Mouse (Mus musculus): Measurements from ENCODE around the gene Olfr679.

DNA sequence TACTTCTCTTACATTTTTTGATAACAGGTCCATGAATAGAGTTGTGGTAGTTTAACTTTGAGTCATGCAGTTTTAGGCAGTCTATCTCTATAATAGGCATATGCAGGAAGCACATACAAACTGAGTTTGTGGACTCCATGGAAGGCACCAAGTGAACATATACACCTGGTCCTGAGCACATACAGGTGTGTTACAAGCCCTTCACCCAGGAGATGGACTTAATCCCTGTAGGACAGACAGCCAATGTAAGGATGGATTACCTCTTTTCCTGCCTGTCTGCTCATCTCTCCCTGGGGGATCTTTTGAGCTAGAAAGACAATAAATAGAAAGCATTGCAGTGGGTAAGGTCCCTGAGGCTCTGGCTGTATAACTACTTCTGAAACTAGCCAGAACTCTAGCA, 35.5 kb downstream of the Olfr679 start, which contains the start of gene Olfr681:
- TF ChIP-seq CTCF (IDR thresholded peaks at IDR 0.05; ENCODE audit: borderline replicate concordance, insufficient read depth, low read depth, low read length) (no peak), POLR2A (IDR thresholded peaks at IDR 0.05; ENCODE audit: borderline replicate concordance, insufficient read depth, low read length) (no peak)

Data from cerebellum, adult 2 months (tissue).